Mouse (Mus musculus) ES-E14 (cell line): ENCODE measurements around the gene Selp.

Experiments
- CHD2 ChIP-seq: IDR thresholded peaks from 2 replicates; pipeline ENCODE4 v1.6.1; 2014; ENCODE audit warnings: mild to moderate bottlenecking, low read depth, low read length, inconsistent platforms
- MAFK ChIP-seq: IDR thresholded peaks from 2 replicates; pipeline ENCODE4 v1.6.1; 2014; ENCODE audit warnings: mild to moderate bottlenecking, low read depth, low read length, inconsistent platforms; ENCODE audit not compliant: insufficient read depth
- ZC3H11A ChIP-seq: IDR thresholded peaks from 2 replicates; pipeline ENCODE4 v1.6.1; 2012; ENCODE audit warnings: low read depth, mild to moderate bottlenecking, inconsistent platforms, low read length, borderline replicate concordance
- ZNF384 ChIP-seq: IDR thresholded peaks from 2 replicates; pipeline ENCODE4 v1.6.1; 2012; ENCODE audit warnings: low read depth, low read length, inconsistent platforms

GRCm38 (mm10) chr1:164170434-164170833 is 55.4 kb downstream of the Selp start:
- TF ChIP-seq ZC3H11A (no peak), ZNF384 (no peak), CHD2 (no peak), MAFK (no peak)
